ENCODE assay signal across 1 mouse cellular context in the genomic region with DNA sequence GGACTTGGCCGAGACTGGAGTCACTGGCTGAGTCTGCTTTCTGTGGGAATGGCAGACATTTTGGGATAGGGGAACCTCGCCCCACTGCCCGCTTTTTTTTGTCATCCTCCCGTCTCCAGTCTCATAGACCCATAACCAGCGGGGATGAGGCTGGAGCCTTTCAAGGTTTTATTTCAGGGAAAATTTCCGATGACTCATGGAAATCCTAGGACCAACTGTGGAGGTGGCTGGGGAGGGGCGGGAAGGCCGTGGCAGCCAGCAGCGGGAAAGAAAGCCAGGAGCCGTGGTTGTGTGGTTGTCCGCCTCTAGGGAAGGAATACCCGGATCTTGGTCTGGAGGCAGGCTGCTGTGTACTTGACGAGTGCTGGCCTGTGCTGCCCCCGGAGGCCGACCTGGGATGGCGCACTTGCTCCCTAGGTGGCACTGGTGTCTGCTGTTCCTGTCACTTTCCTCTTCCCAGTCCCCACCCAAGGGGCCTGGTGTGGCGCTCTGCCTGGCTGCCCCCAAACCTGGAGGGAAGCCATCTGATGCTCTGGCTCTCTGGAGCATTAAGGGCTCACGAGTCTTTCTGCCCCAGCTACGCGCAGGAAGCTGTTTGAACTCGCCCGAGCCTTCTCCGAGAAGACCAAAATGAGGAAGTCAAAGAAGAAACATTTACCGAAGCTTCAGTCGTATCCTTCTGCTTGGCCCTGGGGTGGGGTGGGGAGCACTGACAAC.
TF ChIP-seq lines count a peak whose summit lies in the region.

No protein-coding gene starts in this region.

TF ChIP-seq in CH12.LX, 34 proteins besides CTCF, POLR2A, EP300 and RAD21 (continued from another document):
- TF ChIP-seq MAFK (IDR thresholded peaks at IDR 0.05; ENCODE audit: insufficient replicate concordance, low read length) (no peak), IRF4 (IDR thresholded peaks at IDR 0.05; ENCODE audit: low read depth, low read length) (peak; percentile 56; the same call in 1 of the 2 replicates), NELFE (IDR thresholded peaks at IDR 0.05; ENCODE audit: low read depth, low read length) (no peak; the same call in 1 of the 2 replicates), RCOR1 (conservative IDR thresholded peaks at IDR 0.05; ENCODE audit: low read depth, low read length) (no peak), BHLHE40 (IDR thresholded peaks at IDR 0.05; ENCODE audit: low read depth, low read length) (peak; percentile 91), MAX (IDR thresholded peaks at IDR 0.05; ENCODE audit: low read length) (no peak), NRF1 (IDR thresholded peaks at IDR 0.05; ENCODE audit: low read depth, low read length) (no peak), ELF1 (IDR thresholded peaks at IDR 0.05; ENCODE audit: low read depth, low read length) (peak; percentile 69), ZC3H11A (IDR thresholded peaks at IDR 0.05; ENCODE audit: low read depth, low read length) (no peak), CHD2 (IDR thresholded peaks at IDR 0.05; ENCODE audit: low read length) (no peak), MYC (IDR thresholded peaks at IDR 0.05; ENCODE audit: low read depth, low read length) (0 out of 2 replicates have a peak, but pooled peaks have one; percentile 26), UBTF (IDR thresholded peaks at IDR 0.05; ENCODE audit: low read depth, low read length) (0 out of 2 replicates have a peak, but pooled peaks have one; percentile 35), JUN (IDR thresholded peaks at IDR 0.05; ENCODE audit: insufficient read depth, low read depth, low read length) (no peak), ZNF384 (IDR thresholded peaks at IDR 0.05; ENCODE audit: low read depth, low read length) (no peak), MEF2A (IDR thresholded peaks at IDR 0.05; ENCODE audit: borderline replicate concordance, low read depth, low read length) (no peak), HCFC1 (IDR thresholded peaks at IDR 0.05; ENCODE audit: low read depth, low read length) (no peak), ZKSCAN1 (IDR thresholded peaks at IDR 0.05; ENCODE audit: borderline replicate concordance, low read depth, low read length) (no peak)
